Mouse (Mus musculus): ENCODE results near the gene Hspb2. TPM values are rescaled to one million over a fixed set of nuclear protein-coding genes. Genes with fewer than 3 reads are reported as not detected.

Hspb2 gene
- polyA plus RNA-seq, 1 experiment from 2014 or later: 7.4 TPM

DNA sequence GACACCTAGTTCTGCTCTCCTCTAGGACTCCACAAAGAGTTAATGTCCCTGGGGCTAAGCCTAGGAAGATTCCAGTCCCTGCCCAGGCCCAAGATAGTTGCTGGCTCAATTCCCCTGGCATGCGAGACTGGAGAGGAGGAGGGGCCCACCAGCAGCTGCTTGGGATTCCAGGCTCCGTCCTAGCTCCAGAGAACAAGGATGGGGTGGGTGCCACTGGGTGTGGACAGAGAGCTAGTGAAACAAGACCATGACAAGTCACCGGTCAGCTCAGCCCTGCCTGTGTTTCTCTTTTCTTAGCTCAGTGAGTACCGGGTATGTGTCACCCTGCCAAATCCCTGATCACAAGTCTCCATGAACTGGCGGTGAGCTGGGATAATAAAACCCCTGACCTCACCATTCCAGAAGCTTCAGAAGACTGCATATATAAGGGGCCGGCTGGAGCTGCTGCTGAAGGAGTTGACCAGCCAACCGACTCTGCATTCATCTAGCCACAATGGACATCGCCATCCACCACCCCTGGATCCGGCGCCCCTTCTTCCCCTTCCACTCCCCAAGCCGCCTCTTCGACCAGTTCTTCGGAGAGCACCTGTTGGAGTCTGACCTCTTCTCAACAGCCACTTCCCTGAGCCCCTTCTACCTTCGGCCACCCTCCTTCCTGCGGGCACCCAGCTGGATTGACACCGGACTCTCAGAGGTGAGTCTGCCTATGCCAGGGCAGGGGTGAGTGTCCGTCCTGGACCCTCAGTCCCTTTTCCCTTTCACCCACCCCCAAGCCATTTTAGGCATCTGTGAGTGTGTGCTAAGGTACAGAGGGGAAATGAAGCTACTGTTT lies 846 bp upstream of the Hspb2 start:
- no peaks in the 10 kb centered on the region for H3K36me3 ChIP-seq (ENCODE audit: insufficient read depth, low read length)
- H3K27ac ChIP-seq: peak overlapping the region; percentile 86
- no peaks in the 10 kb centered on the region for H3K9me3 ChIP-seq (replicated peaks; ENCODE audit: low read length)
- peak overlapping the region; percentile 17; the same call in 1 of the 2 replicates for H3K4me3 ChIP-seq (replicated peaks; ENCODE audit: low read depth, low read length)
- H3K9ac ChIP-seq (ENCODE audit: low read depth, low read length): peak overlapping the region; percentile 49; the same call in 1 of the 2 replicates
- DNase-seq (ENCODE audit: low spot score) (peak; percentile 85), ATAC-seq (replicated peaks; ENCODE audit: low FRiP score, low read depth) (peak; percentile 89)
- TF ChIP-seq CTCF (IDR thresholded peaks at IDR 0.05; ENCODE audit: low read depth): no peak
- no peaks in the 10 kb centered on the region for H3K27me3 ChIP-seq (ENCODE audit: insufficient read depth, low read length)
- WGBS: 50% methylated on average over 17 of the region's 17 CpGs
- peak overlapping the region; percentile 35 for H3K4me2 ChIP-seq (ENCODE audit: low read length)
- H3K4me1 ChIP-seq (replicated peaks; ENCODE audit: insufficient read depth, low read length): peaks cover 17% of the 10 kb centered on the region

DNA sequence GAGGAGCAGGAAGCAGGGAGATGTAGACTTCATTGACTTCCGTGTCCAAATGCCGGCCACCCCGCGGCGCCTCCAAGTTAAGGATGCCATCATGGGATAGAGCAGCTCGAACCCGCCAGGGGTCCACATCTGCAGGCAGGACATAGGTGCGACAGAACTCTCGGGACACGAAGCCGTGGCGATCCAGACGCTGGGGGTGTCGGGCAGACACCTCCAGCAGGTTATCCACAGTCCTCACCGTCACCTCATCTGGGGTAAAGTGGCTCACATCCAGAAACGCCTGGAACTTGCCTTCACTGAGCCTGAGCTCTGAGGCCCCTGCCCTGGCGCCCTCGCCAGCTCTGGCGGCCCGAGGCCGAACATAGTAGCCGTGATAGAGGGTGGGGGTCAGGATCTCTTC lies 831 bp downstream of the Hspb2 start, which contains the start of gene Cryab:
Gene Cryab (plus strand): TSS at position 3 of the 400 bp plus-strand sequence.
- Histone ChIP-seq H3K27ac (peak within 1 kb of the TSS; percentile 86), H3K9me3 (replicated peaks; ENCODE audit: low read length) (no peaks in the 10 kb centered on the region), H3K36me3 (ENCODE audit: insufficient read depth, low read length) (no peaks in the 10 kb centered on the region), H3K4me3 (replicated peaks; ENCODE audit: low read depth, low read length) (no peak within 1 kb of the TSS), H3K4me2 (ENCODE audit: low read length) (peak within 1 kb of the TSS; percentile 35), H3K27me3 (ENCODE audit: insufficient read depth, low read length) (no peaks in the 10 kb centered on the region), H3K9ac (ENCODE audit: low read depth, low read length) (0 out of 2 replicates have a peak within 1 kb of the TSS, but pooled peaks have one; percentile 13), H3K4me1 (replicated peaks; ENCODE audit: insufficient read depth, low read length) (peaks cover 17% of the 10 kb centered on the region)
- ATAC-seq (replicated peaks; ENCODE audit: low FRiP score, low read depth) (no peak), DNase-seq (ENCODE audit: low spot score) (no peak)
- 75% methylated on average over 22 of the region's 22 CpGs for WGBS
- TF ChIP-seq CTCF (IDR thresholded peaks at IDR 0.05; ENCODE audit: low read depth): no peak

DNA sequence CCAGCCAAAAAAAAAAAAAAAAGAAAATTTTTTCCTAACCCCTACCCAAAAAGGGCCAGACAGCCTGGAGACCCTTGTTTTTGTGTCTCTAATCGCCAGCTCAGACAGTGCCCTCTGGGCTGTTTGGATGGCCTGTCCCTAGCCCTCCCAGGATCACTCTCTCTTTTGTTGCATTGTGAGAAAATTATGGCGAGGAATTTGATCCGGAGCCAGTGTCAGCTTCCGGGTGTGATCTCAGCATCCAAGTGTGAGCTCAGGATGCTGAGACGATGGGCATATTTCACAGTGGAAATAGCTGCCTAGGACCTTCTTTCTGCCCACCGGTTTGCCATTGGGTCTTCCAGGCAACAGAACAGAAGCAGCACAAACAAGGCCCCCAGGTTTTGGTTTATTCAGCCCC lies 1.4 kb downstream of the Hspb2 start:
- H3K9me3 ChIP-seq (replicated peaks; ENCODE audit: low read length): no peaks in the 10 kb centered on the region
- no peak overlapping the region for H3K9ac ChIP-seq (ENCODE audit: low read depth, low read length)
- no peaks in the 10 kb centered on the region for H3K36me3 ChIP-seq (ENCODE audit: insufficient read depth, low read length)
- TF ChIP-seq CTCF (IDR thresholded peaks at IDR 0.05; ENCODE audit: low read depth): no peak
- ATAC-seq (replicated peaks; ENCODE audit: low FRiP score, low read depth): no peak
- no peak overlapping the region for H3K4me3 ChIP-seq (replicated peaks; ENCODE audit: low read depth, low read length)
- H3K27me3 ChIP-seq (ENCODE audit: insufficient read depth, low read length): no peaks in the 10 kb centered on the region
- no peak for DNase-seq (ENCODE audit: low spot score)
- H3K4me1 ChIP-seq (replicated peaks; ENCODE audit: insufficient read depth, low read length): peaks cover 17% of the 10 kb centered on the region
- WGBS: 57% methylated on average over 6 of the region's 6 CpGs
- H3K4me2 ChIP-seq (ENCODE audit: low read length): no peak overlapping the region
- no peak overlapping the region for H3K27ac ChIP-seq

DNA sequence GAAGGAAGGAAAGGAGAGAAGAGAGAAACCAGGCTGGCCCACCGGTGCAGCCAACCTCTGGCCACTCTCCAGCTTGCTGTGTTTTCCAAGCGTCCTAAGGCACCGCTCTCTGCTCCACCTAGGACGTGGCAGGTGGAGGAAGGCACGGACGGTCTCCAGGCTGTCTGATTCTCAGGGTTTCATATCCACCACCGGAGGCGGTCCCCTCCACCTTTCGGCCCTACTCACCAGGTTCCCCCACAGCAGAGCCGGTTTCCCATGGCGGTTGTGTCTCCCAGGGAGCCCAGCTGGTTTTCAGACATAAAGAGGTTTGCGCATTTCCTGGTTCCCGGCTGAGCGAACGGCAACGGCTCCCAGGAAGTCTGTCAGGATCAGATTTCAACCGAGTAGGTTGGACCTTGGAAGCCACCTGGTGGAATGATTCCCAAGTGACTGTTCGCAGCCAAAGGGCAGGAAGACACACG lies 5.9 kb downstream of the Hspb2 start, which contains the start of gene 2310030G06Rik:
Gene 2310030G06Rik (minus strand): TSS at position 323 of the 464 bp plus-strand sequence.
- H3K4me1 ChIP-seq (replicated peaks; ENCODE audit: insufficient read depth, low read length): 0 out of 2 replicates have a peak, but pooled peaks cover under 1% of the 10 kb centered on the region
- no peaks in the 10 kb centered on the region for H3K9me3 ChIP-seq (replicated peaks; ENCODE audit: low read length)
- H3K9ac ChIP-seq (ENCODE audit: low read depth, low read length): peak within 1 kb of the TSS; percentile 32
- H3K36me3 ChIP-seq (ENCODE audit: insufficient read depth, low read length): no peaks in the 10 kb centered on the region
- TF ChIP-seq CTCF (IDR thresholded peaks at IDR 0.05; ENCODE audit: low read depth): peak; percentile 58
- WGBS: under 1% methylated on average over 19 of the region's 19 CpGs
- peak within 1 kb of the TSS; percentile 89 for H3K27ac ChIP-seq
- peak; percentile 84 for DNase-seq (ENCODE audit: low spot score)
- peak; percentile 84 for ATAC-seq (replicated peaks; ENCODE audit: low FRiP score, low read depth)
- H3K4me2 ChIP-seq (ENCODE audit: low read length): peak within 1 kb of the TSS; percentile 68
- H3K27me3 ChIP-seq (ENCODE audit: insufficient read depth, low read length): no peaks in the 10 kb centered on the region
- peak within 1 kb of the TSS; percentile 48 for H3K4me3 ChIP-seq (replicated peaks; ENCODE audit: low read depth, low read length)

DNA sequence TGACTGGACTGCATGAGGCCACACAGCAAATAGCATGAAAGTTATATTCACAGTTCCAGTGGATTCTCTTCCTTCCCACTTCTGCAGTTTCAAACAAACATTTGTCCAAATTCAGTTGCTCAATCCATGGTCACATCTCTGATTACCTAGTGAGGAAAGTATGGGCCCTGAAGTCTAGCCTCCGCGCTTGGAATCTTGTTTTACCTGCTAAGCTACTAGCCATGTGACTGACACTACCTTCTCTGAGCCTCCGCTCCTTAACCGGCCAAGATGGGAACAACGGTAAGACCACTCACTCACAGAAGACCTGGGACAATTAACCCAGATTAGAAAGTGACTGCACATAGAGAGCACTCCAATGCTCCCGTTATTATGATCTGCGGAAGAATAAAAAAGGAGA lies 6.3 kb downstream of the Hspb2 start:
- TF ChIP-seq CTCF (IDR thresholded peaks at IDR 0.05; ENCODE audit: low read depth): no peak
- 11% methylated on average over 7 of the region's 7 CpGs for WGBS
- DNase-seq (ENCODE audit: low spot score): peak; percentile 16
- H3K4me3 ChIP-seq (replicated peaks; ENCODE audit: low read depth, low read length): peak overlapping the region; percentile 48
- no peaks in the 10 kb centered on the region for H3K36me3 ChIP-seq (ENCODE audit: insufficient read depth, low read length)
- peak overlapping the region; percentile 68 for H3K4me2 ChIP-seq (ENCODE audit: low read length)
- H3K9me3 ChIP-seq (replicated peaks; ENCODE audit: low read length): no peaks in the 10 kb centered on the region
- H3K27me3 ChIP-seq (ENCODE audit: insufficient read depth, low read length): no peaks in the 10 kb centered on the region
- H3K27ac ChIP-seq: peak overlapping the region; percentile 89
- no peaks in the 10 kb centered on the region for H3K4me1 ChIP-seq (replicated peaks; ENCODE audit: insufficient read depth, low read length)
- 0 out of 2 replicates have a peak, but pooled peaks have one; percentile 25 for ATAC-seq (replicated peaks; ENCODE audit: low FRiP score, low read depth)
- peak overlapping the region; percentile 32 for H3K9ac ChIP-seq (ENCODE audit: low read depth, low read length)

DNA sequence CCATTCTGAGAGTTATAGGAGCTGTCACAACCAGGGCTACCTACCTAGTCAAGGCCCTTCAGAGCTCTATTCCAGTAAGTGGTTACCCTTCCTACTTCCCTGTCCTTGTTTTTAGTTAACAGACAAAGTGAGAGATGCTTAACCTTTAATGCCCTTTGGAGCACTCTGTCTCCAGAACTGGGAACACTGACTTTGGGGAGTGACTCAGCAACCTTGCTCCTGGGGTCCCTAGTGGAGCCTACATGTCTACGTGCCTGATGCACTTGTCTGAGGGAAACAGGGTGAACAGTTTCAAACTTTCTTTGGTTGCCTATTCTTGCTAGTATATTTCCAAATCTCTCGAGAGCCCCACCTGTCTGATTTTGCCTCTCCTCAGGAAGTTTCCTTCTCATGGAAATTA lies 9.4 kb downstream of the Hspb2 start:
- no peaks in the 10 kb centered on the region for H3K4me1 ChIP-seq (replicated peaks; ENCODE audit: insufficient read depth, low read length)
- H3K27me3 ChIP-seq (ENCODE audit: insufficient read depth, low read length): no peaks in the 10 kb centered on the region
- 68% methylated on average over 2 of the region's 2 CpGs for WGBS
- no peak overlapping the region for H3K27ac ChIP-seq
- H3K36me3 ChIP-seq (ENCODE audit: insufficient read depth, low read length): no peaks in the 10 kb centered on the region
- H3K9ac ChIP-seq (ENCODE audit: low read depth, low read length): no peak overlapping the region
- no peak overlapping the region for H3K4me3 ChIP-seq (replicated peaks; ENCODE audit: low read depth, low read length)
- H3K9me3 ChIP-seq (replicated peaks; ENCODE audit: low read length): no peaks in the 10 kb centered on the region
- ATAC-seq (replicated peaks; ENCODE audit: low FRiP score, low read depth) (no peak), DNase-seq (ENCODE audit: low spot score) (no peak)
- TF ChIP-seq CTCF (IDR thresholded peaks at IDR 0.05; ENCODE audit: low read depth): no peak
- H3K4me2 ChIP-seq (ENCODE audit: low read length): no peak overlapping the region

Data from kidney, postnatal 0 days (tissue).